Mouse (Mus musculus) right cerebral cortex, postnatal 25 days (tissue): ENCODE results near the gene Greb1.

Source experiments
- DNase-seq: peaks from one replicate; pipeline ENCODE4 v3.0.0; 2022

The Greb1 gene

GRCm38 (mm10) chr12:16803956-16804430, 3.3 kb upstream of the Greb1 start:
- no peak for DNase-seq

- no peak for DNase-seq
These were observed 2.7 kb upstream of the Greb1 start for GRCm38 (mm10) chr12:16803237-16803955.

GRCm38 (mm10) chr12:16800959-16801315, 251 bp upstream of the Greb1 start:
- DNase-seq = no peak

DNA sequence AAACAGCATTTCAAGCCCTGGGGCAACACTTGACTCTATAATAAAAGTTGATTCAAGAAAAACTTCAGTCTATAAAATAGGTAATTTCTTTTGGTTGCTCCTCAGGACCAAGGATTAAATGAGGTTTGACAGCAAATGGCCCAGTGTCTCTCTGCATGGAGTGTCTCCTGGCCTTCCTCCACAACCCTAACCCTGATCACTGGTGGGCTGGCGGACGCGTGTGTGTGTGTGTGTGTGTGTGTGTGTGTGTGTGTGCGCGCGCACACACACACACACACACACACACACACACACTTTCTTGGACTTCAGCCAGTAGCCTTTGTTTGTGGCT, 793 bp downstream of the Greb1 start:
- DNase-seq = no peak

DNA sequence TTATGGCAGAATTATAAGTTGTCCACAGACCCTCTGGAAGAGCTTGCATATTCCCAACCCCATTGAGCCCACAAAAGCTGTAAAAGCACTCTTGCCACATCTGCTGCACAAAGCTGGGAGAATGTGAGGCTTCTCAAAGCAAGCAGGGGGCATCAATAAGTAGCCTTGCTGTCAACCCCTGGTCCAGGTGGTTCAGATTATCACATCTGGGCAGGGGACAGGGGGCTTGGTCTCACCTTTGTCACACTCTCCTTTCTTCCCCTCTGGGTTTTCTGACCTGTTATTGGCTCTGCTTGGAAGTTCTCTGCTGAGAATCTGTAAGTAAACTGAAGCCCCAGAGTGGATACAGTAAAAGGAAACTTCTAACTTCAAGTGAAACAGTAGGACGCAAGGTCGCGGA, 1.8 kb downstream of the Greb1 start:
- no peak for DNase-seq

GRCm38 (mm10) chr12:16795781-16796180, 4.9 kb downstream of the Greb1 start:
- no peak for DNase-seq

GRCm38 (mm10) chr12:16793371-16793770, 7.3 kb downstream of the Greb1 start:
- DNase-seq = no peak

GRCm38 (mm10) chr12:16790456-16790855, 10.2 kb downstream of the Greb1 start:
- DNase-seq = no peak

DNA sequence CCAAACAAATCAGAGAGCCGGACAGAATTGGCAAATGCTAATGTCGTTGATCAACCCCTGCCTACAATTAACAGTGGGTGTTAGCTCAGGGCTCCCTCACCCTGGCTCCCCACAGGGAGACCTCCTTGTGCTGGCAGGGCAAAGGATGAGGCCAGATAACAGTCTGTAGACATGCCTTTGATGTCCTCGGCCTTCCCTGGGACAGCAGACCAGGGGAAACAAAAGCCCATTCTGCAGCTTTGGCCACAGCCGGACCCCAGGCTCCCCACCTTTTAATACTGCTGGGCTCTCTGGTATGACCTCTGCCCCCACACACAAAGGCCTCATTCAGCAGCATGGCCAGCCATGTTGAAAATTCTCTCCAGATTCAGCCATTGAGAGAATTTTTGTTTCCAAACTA, 10.9 kb downstream of the Greb1 start:
- DNase-seq = no peak

DNA sequence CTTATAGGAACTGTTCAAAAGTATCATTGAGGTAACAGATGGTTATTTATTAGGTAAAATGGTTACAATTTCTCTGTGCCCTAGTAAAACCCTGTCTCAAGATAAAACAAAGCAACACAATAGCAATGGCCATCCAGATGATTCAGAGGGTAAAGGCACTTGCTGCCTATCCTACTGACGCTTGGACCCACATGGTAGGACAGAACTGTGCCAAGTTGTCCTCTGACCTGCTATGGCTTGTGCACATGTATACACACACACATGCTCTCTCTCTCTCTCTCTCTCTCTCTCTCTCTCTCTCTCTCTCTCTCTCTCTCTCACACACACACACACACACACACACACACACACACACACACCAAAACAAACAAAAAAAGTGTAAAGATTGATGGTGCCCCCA, 11.5 kb downstream of the Greb1 start:
- no peak for DNase-seq

DNA sequence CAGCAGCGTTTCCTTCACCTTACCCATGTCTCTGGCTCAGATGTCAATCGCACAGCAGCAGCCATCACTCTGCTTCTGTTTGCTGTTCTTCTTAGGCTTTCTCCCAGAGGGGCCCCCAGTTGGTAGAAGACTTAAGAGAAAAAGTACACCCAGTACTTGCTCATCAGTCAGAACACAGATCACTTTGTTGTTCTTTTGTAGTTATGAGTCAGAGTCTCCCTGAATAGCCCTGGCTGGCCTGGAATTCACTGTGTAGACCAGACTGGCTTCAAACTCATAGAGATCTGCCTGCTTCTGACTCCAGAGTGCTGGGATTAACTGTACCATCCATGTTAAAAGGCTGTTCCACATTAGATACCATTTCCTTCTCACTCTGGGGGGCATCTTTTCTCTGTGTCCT, 12.1 kb downstream of the Greb1 start:
- DNase-seq = no peak

- no peak for DNase-seq
These were observed 19.5 kb downstream of the Greb1 start for GRCm38 (mm10) chr12:16781034-16781746.

DNA sequence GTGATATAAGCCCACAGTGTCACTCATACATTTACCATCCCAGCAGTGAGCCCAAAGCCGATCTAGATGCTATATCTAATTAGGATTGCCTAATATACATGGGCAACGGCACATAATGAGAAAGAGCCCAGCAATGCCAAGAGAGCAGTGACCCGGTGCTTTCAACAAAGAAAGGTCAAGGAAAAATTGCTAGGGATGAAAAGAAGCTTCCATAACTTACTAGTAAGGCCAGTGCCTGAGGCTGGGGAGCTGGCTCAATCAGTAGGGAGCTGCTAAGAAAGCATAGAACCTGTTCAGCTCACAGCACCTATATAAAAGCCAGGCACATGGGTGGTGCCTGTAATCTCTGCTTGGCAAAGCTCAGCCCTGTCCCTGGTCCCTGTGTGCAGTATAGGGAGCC, 20.4 kb downstream of the Greb1 start:
- DNase-seq = no peak

DNA sequence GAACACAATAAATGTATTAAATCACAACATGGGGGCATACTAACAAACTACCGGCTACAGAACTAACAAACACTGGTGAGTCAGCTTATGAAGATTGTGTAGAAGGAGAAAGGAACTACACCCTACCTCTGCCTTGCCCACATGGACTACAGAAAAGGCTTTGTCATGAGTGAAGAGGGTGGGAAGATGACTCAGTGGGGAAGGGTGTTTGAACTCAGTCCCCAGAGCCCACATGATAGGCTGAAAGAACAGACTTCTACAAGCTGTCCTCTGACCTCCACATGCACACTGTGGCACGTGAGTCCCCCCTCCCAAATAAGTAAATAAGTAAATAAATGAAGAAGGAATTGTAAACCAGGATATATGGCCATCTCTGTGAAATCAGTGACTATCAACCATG, 21.5 kb downstream of the Greb1 start:
- no peak for DNase-seq

GRCm38 (mm10) chr12:16778523-16778922, 22.2 kb downstream of the Greb1 start:
- DNase-seq = no peak

- DNase-seq = no peak
These were observed 25.3 kb downstream of the Greb1 start for GRCm38 (mm10) chr12:16775351-16775750.

DNA sequence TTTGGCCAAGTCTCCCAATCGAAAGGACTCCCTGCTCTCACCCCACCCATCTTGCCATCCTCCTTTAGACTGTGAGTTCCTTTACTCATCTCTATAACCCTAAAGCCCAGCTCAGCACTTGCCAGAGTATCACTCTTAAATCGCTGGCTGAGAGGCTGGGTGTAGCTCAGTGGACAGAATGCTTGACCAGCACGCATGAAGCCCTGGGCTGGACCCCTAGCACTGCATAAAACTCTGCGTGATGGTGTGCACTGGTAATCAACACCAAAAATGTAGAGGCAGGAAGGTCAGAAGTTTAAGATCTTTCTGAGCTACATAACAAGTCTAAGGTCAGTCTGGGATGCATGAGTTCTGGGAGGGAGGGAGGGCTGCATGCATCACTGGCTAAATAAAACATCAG, 26.1 kb downstream of the Greb1 start:
- DNase-seq = no peak

- no peak for DNase-seq
These were observed 31.0 kb downstream of the Greb1 start for GRCm38 (mm10) chr12:16769601-16770165.

DNA sequence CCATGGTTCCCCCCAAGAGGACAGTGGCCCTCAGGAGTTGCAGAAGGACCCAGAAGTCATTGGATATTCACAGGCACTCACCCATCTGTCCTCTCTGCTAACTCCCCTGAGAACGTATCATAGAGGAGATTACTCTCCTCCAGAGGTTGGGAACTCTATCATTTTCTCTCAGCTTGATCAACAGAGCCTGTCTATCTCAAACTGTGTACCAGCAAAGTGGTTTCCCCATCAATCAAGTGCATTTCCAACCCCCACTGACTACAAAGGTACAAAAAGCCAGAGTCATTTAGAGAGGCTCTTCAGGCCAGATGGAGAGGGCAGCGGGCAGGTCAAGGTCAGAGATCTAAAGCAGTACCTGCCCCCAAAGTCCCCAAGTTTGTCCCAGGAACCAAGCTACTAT, 32.0 kb downstream of the Greb1 start:
- no peak for DNase-seq

GRCm38 (mm10) chr12:16768251-16768650, 32.4 kb downstream of the Greb1 start:
- DNase-seq = no peak

DNA sequence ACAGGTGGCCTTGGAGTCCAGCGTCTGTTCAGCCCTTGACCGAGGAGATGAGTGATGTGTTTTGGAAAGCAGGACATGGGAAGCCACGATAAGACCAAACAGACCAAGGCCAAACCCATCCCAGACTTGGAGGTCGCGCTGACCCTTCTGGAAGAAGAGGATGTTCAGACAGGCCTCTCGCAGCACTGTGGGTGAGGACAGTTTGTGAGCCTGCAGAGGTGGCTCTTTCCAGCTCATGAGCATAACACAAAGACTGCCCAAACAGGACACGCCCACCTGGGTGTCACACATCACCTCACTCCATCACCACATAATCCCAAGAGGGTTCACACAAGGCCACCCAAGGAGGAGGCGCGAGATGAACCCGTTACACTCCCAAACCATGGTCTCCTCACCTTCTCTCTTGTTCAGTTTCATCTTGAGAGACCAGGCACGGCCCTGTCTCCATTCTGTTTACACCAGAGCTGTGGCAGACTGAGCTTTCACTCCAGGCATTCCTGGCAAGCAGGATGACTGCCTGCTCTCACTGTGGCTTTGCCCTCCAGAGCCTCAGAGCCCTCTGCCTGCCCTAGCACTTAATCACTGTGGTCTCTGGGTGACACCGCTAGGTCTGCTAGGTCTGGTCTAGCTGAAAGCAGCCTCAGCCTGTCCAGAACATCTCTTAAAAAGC, 35.8 kb downstream of the Greb1 start:
- DNase-seq = no peak

GRCm38 (mm10) chr12:16763649-16764422, 36.9 kb downstream of the Greb1 start:
- DNase-seq = no peak

DNA sequence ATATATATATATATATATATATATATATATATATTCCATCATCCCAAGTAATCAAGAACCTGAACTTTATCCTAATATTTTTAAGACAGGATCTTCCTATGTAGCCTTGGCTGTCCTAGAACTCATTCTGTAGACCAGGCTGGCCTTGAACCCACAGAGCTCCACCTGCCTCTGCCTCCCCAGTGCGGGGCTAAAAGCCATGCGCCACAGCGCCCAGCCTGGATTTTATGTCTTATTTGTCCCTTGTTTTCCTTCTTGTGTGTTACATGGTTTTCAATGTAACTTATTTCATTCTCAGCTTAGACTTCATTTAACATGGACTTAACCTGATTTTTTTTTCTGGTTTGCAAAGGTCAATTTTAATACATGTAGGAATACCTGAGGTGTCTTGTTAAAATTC, 39.2 kb downstream of the Greb1 start:
- DNase-seq = no peak
